Mouse (Mus musculus) liver, embryonic 11.5 days (tissue): ENCODE measurements at regions not wholly inside any gene's neighbourhood (a gene's known extent, or its start where the extent isn't known, plus 50 kb on each side); places are given as distances from the start of the nearest gene placed in this dataset.

ENCODE experiments used
- ATAC-seq: fragments of 200-750 bp; cut with Nextera tagmentation; replicated peaks from 2 replicates; pipeline ENCODE4 v1.8.0; 2017; ENCODE audit warnings: moderate number of reproducible peaks, mild to moderate bottlenecking, moderate TSS enrichment, moderate library complexity; ENCODE audit not compliant: low FRiP score
- DNase-seq: peaks from one replicate; pipeline ENCODE4 v3.0.0-alpha.2; 2017; ENCODE audit warnings: low spot score
- H3K27ac ChIP-seq: fragments of 300-500 bp; sonication (generic); 2 replicates; pipeline ENCODE4 v1.5.1; 2014; ENCODE audit warnings: mild to moderate bottlenecking, low read depth, low read length, control low read depth
- H3K27me3 ChIP-seq: fragments of 300-500 bp; sonication (generic); replicated peaks from 2 replicates; pipeline ENCODE4 v1.6.1; 2014; ENCODE audit warnings: low read length, mixed read lengths; ENCODE audit not compliant: control insufficient read depth, insufficient read depth
- H3K36me3 ChIP-seq: fragments of 300-500 bp; sonication (generic); 2 replicates; pipeline ENCODE4 v1.6.1; 2014; ENCODE audit warnings: mild to moderate bottlenecking, low read length, moderate library complexity, mixed read lengths; ENCODE audit not compliant: control insufficient read depth, insufficient read depth
- H3K4me1 ChIP-seq: fragments of 300-500 bp; sonication (generic); replicated peaks from 2 replicates; pipeline ENCODE4 v1.6.1; 2014; ENCODE audit warnings: low read length, mixed read lengths; ENCODE audit not compliant: control insufficient read depth, insufficient read depth
- H3K4me2 ChIP-seq: fragments of 300-500 bp; sonication (generic); 2 replicates; pipeline ENCODE4 v1.6.1; 2014; ENCODE audit warnings: mild to moderate bottlenecking, control low read depth, moderate library complexity
- H3K4me3 ChIP-seq: fragments of 300-500 bp; sonication (generic); 2 replicates; pipeline ENCODE4 v1.5.1; 2014; ENCODE audit warnings: low read depth, low read length, control low read depth
- H3K9ac ChIP-seq: fragments of 300-500 bp; sonication (generic); 2 replicates; pipeline ENCODE4 v1.6.1; 2014; ENCODE audit warnings: low read depth, low read length, control low read depth
- H3K9me3 ChIP-seq: fragments of 300-500 bp; sonication (generic); 2 replicates; pipeline ENCODE4 v1.6.1; 2016; ENCODE audit warnings: low read length, inconsistent platforms, mixed read lengths; ENCODE audit not compliant: control insufficient read depth
- WGBS: fragments of 180-500 bp; shearing (Covaris S2); extraction: QIAGEN DNeasy Blood & Tissue Kit; methylation state at CpG from one replicate; pipeline ENCODE4 v1.1.7; 2014; 5-methylcytosine and 5-hydroxymethylcytosine counted together

GRCm38 (mm10) chr9:43879220-43879968 is 135.6 kb downstream of the Nectin1 start:
- H3K27me3 ChIP-seq: peaks cover 38% of the 10 kb centered on the region
- H3K4me1 ChIP-seq: no peaks in the 10 kb centered on the region; the same call in 1 of the 2 replicates
- no peak overlapping the region for H3K9ac ChIP-seq
- no peak overlapping the region for H3K27ac ChIP-seq
- 5% methylated on average over 24 of the region's 24 CpGs for WGBS
- H3K4me3 ChIP-seq: no peak overlapping the region
- H3K36me3 ChIP-seq: no peaks in the 10 kb centered on the region
- H3K4me2 ChIP-seq: peak overlapping the region; percentile 47
- no peaks in the 10 kb centered on the region for H3K9me3 ChIP-seq
- ATAC-seq (no peak), DNase-seq (no peak)

GRCm38 (mm10) chr9:43879969-43880396 is 136.2 kb downstream of the Nectin1 start:
- peak overlapping the region; percentile 47 for H3K4me2 ChIP-seq
- H3K27ac ChIP-seq: no peak overlapping the region
- no peaks in the 10 kb centered on the region for H3K36me3 ChIP-seq
- WGBS: 2% methylated on average over 26 of the region's 26 CpGs
- ATAC-seq: no peak
- H3K9me3 ChIP-seq: no peaks in the 10 kb centered on the region
- no peaks in the 10 kb centered on the region; the same call in 1 of the 2 replicates for H3K4me1 ChIP-seq
- DNase-seq: peak; percentile 49
- H3K9ac ChIP-seq: no peak overlapping the region
- peaks cover 38% of the 10 kb centered on the region for H3K27me3 ChIP-seq
- H3K4me3 ChIP-seq: peak overlapping the region; percentile 21

GRCm38 (mm10) chr9:43893086-43893485 is 149.3 kb downstream of the Nectin1 start:
- no peaks in the 10 kb centered on the region for H3K4me1 ChIP-seq
- no peak overlapping the region for H3K4me2 ChIP-seq
- H3K4me3 ChIP-seq: no peak overlapping the region
- DNase-seq (no peak), ATAC-seq (no peak)
- H3K9me3 ChIP-seq: no peaks in the 10 kb centered on the region
- H3K27me3 ChIP-seq: no peaks in the 10 kb centered on the region
- H3K9ac ChIP-seq: no peak overlapping the region
- H3K27ac ChIP-seq: no peak overlapping the region
- H3K36me3 ChIP-seq: no peaks in the 10 kb centered on the region
- WGBS: 76% methylated on average over 6 of the region's 6 CpGs

- no peak for ATAC-seq
- Histone ChIP-seq H3K27me3 (no peaks in the 10 kb centered on the region), H3K27ac (no peak overlapping the region), H3K4me1 (no peaks in the 10 kb centered on the region), H3K4me2 (no peak overlapping the region), H3K4me3 (no peak overlapping the region), H3K9ac (no peak overlapping the region), H3K36me3 (no peaks in the 10 kb centered on the region), H3K9me3 (no peaks in the 10 kb centered on the region)
- WGBS: 50% methylated on average over 4 of the region's 4 CpGs
- DNase-seq: no peak
Measured at GRCm38 (mm10) chr9:43899239-43899638, 143.9 kb upstream of the Thy1 start.

- Histone ChIP-seq H3K4me1 (no peaks in the 10 kb centered on the region), H3K36me3 (no peaks in the 10 kb centered on the region), H3K9ac (no peak overlapping the region), H3K9me3 (no peaks in the 10 kb centered on the region), H3K4me2 (no peak overlapping the region), H3K4me3 (no peak overlapping the region), H3K27ac (no peak overlapping the region), H3K27me3 (no peaks in the 10 kb centered on the region)
- DNase-seq (no peak), ATAC-seq (no peak)
- WGBS: 82% methylated on average over 4 of the region's 4 CpGs
Measured at GRCm38 (mm10) chr9:43908325-43908724, 134.9 kb upstream of the Thy1 start.

GRCm38 (mm10) chr9:43915015-43915414 is 128.2 kb upstream of the Thy1 start:
- WGBS: 54% methylated on average over 5 of the region's 5 CpGs
- Histone ChIP-seq H3K27me3 (0 out of 2 replicates have a peak, but pooled peaks cover 2% of the 10 kb centered on the region), H3K4me1 (no peaks in the 10 kb centered on the region), H3K36me3 (no peaks in the 10 kb centered on the region), H3K27ac (no peak overlapping the region), H3K4me3 (no peak overlapping the region), H3K9ac (no peak overlapping the region), H3K9me3 (no peaks in the 10 kb centered on the region), H3K4me2 (no peak overlapping the region)
- no peak for ATAC-seq
- DNase-seq: no peak

- Histone ChIP-seq H3K9ac (no peak overlapping the region), H3K36me3 (no peaks in the 10 kb centered on the region), H3K27me3 (peaks cover 18% of the 10 kb centered on the region), H3K4me3 (no peak overlapping the region), H3K4me2 (no peak overlapping the region), H3K9me3 (no peaks in the 10 kb centered on the region), H3K4me1 (no peaks in the 10 kb centered on the region), H3K27ac (no peak overlapping the region)
- DNase-seq: no peak
- no peak for ATAC-seq
- WGBS: 28% methylated on average over 10 of the region's 10 CpGs
Measured at GRCm38 (mm10) chr9:43917467-43917866, 125.7 kb upstream of the Thy1 start.

GRCm38 (mm10) chr9:43919010-43919409 is 124.2 kb upstream of the Thy1 start:
- Histone ChIP-seq H3K4me2 (no peak overlapping the region), H3K36me3 (no peaks in the 10 kb centered on the region), H3K4me3 (no peak overlapping the region), H3K27ac (no peak overlapping the region), H3K27me3 (peaks cover 18% of the 10 kb centered on the region), H3K9me3 (no peaks in the 10 kb centered on the region), H3K9ac (no peak overlapping the region), H3K4me1 (no peaks in the 10 kb centered on the region)
- DNase-seq (no peak), ATAC-seq (no peak)
- WGBS: 80% methylated on average over 17 of the region's 17 CpGs

- Histone ChIP-seq H3K27ac (no peak overlapping the region), H3K36me3 (no peaks in the 10 kb centered on the region), H3K9ac (no peak overlapping the region), H3K27me3 (peaks cover 18% of the 10 kb centered on the region), H3K4me3 (no peak overlapping the region), H3K4me2 (peak overlapping the region; percentile 20), H3K4me1 (no peaks in the 10 kb centered on the region), H3K9me3 (no peaks in the 10 kb centered on the region)
- WGBS: 19% methylated on average over 24 of the region's 24 CpGs
- DNase-seq (peak; percentile 64), ATAC-seq (no peak)
Measured at GRCm38 (mm10) chr9:43920053-43920754, 123.0 kb upstream of the Thy1 start.
